ENCODE assay signal across 14 mouse cellular contexts in genomic region chr10:75695078-75695477, GRCm38 (mm10).
"Had no signal": no experiment of that assay in that cellular context is flagged by ENCODE, and none has a peak within 500 bp of the region (broad histone marks: within the 10 kb centered on the region; RNA-seq: fewer than 3 reads in every experiment).

No protein-coding gene starts in this region.

- H3K4me3 ChIP-seq: limb, embryonic 15.5 days; midbrain, embryonic 15.5 days; neural tube, embryonic 12.5 days had no signal

- DNase-seq: kidney, adult 11 months; kidney, adult 9 months; kidney, postnatal 36 days; layer of hippocampus, adult 9-11 months; layer of hippocampus, postnatal 36 days; lung, adult 2 months; lung, postnatal 36 days; right cerebral cortex, postnatal 4 days; spleen, adult 18-20 months; thymus, postnatal 36 days had no signal

- H3K9me3 ChIP-seq: limb, embryonic 15.5 days; midbrain, embryonic 15.5 days; neural tube, embryonic 12.5 days had no signal

- H3K27me3 ChIP-seq: limb, embryonic 15.5 days; midbrain, embryonic 15.5 days; neural tube, embryonic 12.5 days had no signal

- ATAC-seq: midbrain, embryonic 15.5 days had no signal

- H3K4me2 ChIP-seq: limb, embryonic 15.5 days; midbrain, embryonic 15.5 days; neural tube, embryonic 12.5 days had no signal

- H3K4me1 ChIP-seq: limb, embryonic 15.5 days; midbrain, embryonic 15.5 days; neural tube, embryonic 12.5 days had no signal

- H3K27ac ChIP-seq: kidney, postnatal 0 days; limb, embryonic 15.5 days; midbrain, embryonic 15.5 days; neural tube, embryonic 12.5 days had no signal

- H3K9ac ChIP-seq: limb, embryonic 15.5 days; midbrain, embryonic 15.5 days; neural tube, embryonic 12.5 days had no signal
